Mouse (Mus musculus): ENCODE measurements around the gene Rap1gap.

The Rap1gap gene

GRCm38 (mm10) chr4:137695300-137695699 is 30.8 kb downstream of the Rap1gap start:
- DNase-seq (ENCODE audit: low read depth) = no peak

GRCm38 (mm10) chr4:137695900-137696299 is 31.4 kb downstream of the Rap1gap start:
- no peak for DNase-seq (ENCODE audit: low read depth)

- no peak for DNase-seq (ENCODE audit: low read depth)
Observed at GRCm38 (mm10) chr4:137697156-137697885, 32.8 kb downstream of the Rap1gap start.

GRCm38 (mm10) chr4:137698076-137698985 is 33.8 kb downstream of the Rap1gap start:
- DNase-seq (ENCODE audit: low read depth) = no peak

- no peak for DNase-seq (ENCODE audit: low read depth)
Observed at GRCm38 (mm10) chr4:137699264-137700211, 35.0 kb downstream of the Rap1gap start.

GRCm38 (mm10) chr4:137700960-137701359 is 36.4 kb downstream of the Rap1gap start:
- DNase-seq (ENCODE audit: low read depth) = no peak

GRCm38 (mm10) chr4:137703077-137703476 is 38.6 kb downstream of the Rap1gap start:
- no peak for DNase-seq (ENCODE audit: low read depth)

- no peak for DNase-seq (ENCODE audit: low read depth)
Observed at GRCm38 (mm10) chr4:137704561-137704960, 40.0 kb downstream of the Rap1gap start.

GRCm38 (mm10) chr4:137705379-137705778 is 40.9 kb downstream of the Rap1gap start:
- no peak for DNase-seq (ENCODE audit: low read depth)

- no peak for DNase-seq (ENCODE audit: low read depth)
Observed at GRCm38 (mm10) chr4:137706510-137706909, 42.0 kb downstream of the Rap1gap start.

- no peak for DNase-seq (ENCODE audit: low read depth)
Observed at GRCm38 (mm10) chr4:137707216-137707990, 42.9 kb downstream of the Rap1gap start.

GRCm38 (mm10) chr4:137712963-137713362 is 48.4 kb downstream of the Rap1gap start:
- no peak for DNase-seq (ENCODE audit: low read depth)

GRCm38 (mm10) chr4:137714020-137714624 is 49.6 kb downstream of the Rap1gap start:
- no peak for DNase-seq (ENCODE audit: low read depth)

- DNase-seq (ENCODE audit: low read depth) = no peak
Observed at GRCm38 (mm10) chr4:137717005-137717404, 52.5 kb downstream of the Rap1gap start.

GRCm38 (mm10) chr4:137717671-137718070 is 53.1 kb downstream of the Rap1gap start:
- no peak for DNase-seq (ENCODE audit: low read depth)

GRCm38 (mm10) chr4:137719378-137720077 is 55.0 kb downstream of the Rap1gap start:
- no peak for DNase-seq (ENCODE audit: low read depth)

- no peak for DNase-seq (ENCODE audit: low read depth)
Observed at GRCm38 (mm10) chr4:137721563-137721962, 57.0 kb downstream of the Rap1gap start.

GRCm38 (mm10) chr4:137722230-137722629 is 57.7 kb downstream of the Rap1gap start:
- DNase-seq (ENCODE audit: low read depth) = no peak

GRCm38 (mm10) chr4:137722692-137723427 is 58.3 kb downstream of the Rap1gap start:
- DNase-seq (ENCODE audit: low read depth) = no peak
